Mouse (Mus musculus): Measurements from ENCODE around the gene Nedd4.
A peak's percentile ranks its signal among the peaks of the same experiment; 100 is the strongest.

The Nedd4 gene

GRCm38 (mm10) chr9:72791213-72791582, 129.1 kb downstream of the Nedd4 start:
- no peak for DNase-seq (ENCODE audit: low spot score in 2 of 2)

- no peak for DNase-seq (ENCODE audit: low spot score in 2 of 2)
Measured at GRCm38 (mm10) chr9:72791681-72792080, 129.5 kb downstream of the Nedd4 start.

- DNase-seq (ENCODE audit: low spot score in 2 of 2): no peak
Measured at GRCm38 (mm10) chr9:72795243-72795642, 133.1 kb downstream of the Nedd4 start.

GRCm38 (mm10) chr9:72797136-72797621, 135.0 kb downstream of the Nedd4 start:
- peak in 1 of 2 experiments; percentile 53 for DNase-seq (ENCODE audit: low spot score in 2 of 2)
